Mouse (Mus musculus): ENCODE measurements at regions not wholly inside any gene's neighbourhood (a gene's known extent, or its start where the extent isn't known, plus 50 kb on each side); places are given as distances from the start of the nearest gene placed in this dataset.

GRCm38 (mm10) chr1:122423503-122423902 is 855.7 kb upstream of the Ddx18 start:
- TF ChIP-seq POLR2A (IDR thresholded peaks at IDR 0.05; ENCODE audit: extremely low read depth, insufficient read depth, low read length): no peak
- TF ChIP-seq CTCF (IDR thresholded peaks at IDR 0.05; ENCODE audit: low read depth, low read length): no peak

Data from liver, adult 2 months (tissue).